In the genomic region with DNA sequence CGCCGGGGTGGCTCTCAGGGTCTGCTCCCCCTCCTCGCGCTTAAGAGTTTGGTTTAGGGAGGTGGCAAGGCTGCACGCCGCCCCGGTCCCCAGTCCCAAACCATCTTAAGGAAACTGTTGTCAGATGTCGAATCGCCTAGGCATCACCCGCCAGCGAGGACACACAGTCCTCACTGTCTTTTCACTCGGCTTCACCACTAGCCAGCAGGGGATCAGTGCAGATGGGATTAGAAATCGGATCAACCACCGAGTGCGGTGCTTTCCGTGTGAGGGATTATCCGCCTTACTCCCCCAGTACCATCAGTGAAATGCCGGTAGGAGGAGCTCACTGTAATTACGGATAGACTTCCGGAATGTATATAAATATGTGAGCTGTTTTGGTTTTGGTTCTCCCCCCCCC, we compare ENCODE assay signal across 8 mouse cellular contexts. TPM values are rescaled to one million over a fixed set of nuclear protein-coding genes. Genes with fewer than 3 reads are reported as not detected.
A peak's percentile ranks its signal among the peaks of the same experiment; 100 is the strongest.
DNase-seq lines count a peak whose midpoint lies in the region; ATAC-seq lines count a peak whose summit lies in the region.

No protein-coding gene starts in this region.

- H3K27ac ChIP-seq in embryonic facial prominence, embryonic 14.5 days (replicated peaks; ENCODE audit: low read depth, low read length), result peak overlapping the region; percentile 89
- peak overlapping the region; percentile 94 for H3K27ac ChIP-seq in limb, embryonic 11.5 days (replicated peaks; ENCODE audit: low read depth, low read length)

- H3K4me3 ChIP-seq in embryonic facial prominence, embryonic 14.5 days (ENCODE audit: low read depth, low read length), result peak overlapping the region; percentile 97
- H3K4me3 ChIP-seq in limb, embryonic 11.5 days (ENCODE audit: low read depth, low read length), result peak overlapping the region; percentile 94

- H3K9me3 ChIP-seq in embryonic facial prominence, embryonic 14.5 days (ENCODE audit: control insufficient read depth, low read length), result no peaks in the 10 kb centered on the region
- no peaks in the 10 kb centered on the region for H3K9me3 ChIP-seq in limb, embryonic 11.5 days (ENCODE audit: control insufficient read depth, low read length)

- WGBS in embryonic facial prominence, embryonic 14.5 days, result 0% methylated on average over 14 of the region's 20 CpGs
- under 1% methylated on average over 20 of the region's 20 CpGs for WGBS in limb, embryonic 11.5 days

- peak; percentile 8 for ATAC-seq in embryonic facial prominence, embryonic 14.5 days (ENCODE audit: low read depth)
- peak; percentile 2 for ATAC-seq in limb, embryonic 11.5 days (ENCODE audit: insufficient number of reproducible peaks, low FRiP score, low TSS enrichment, low read depth)

- H3K9ac ChIP-seq in embryonic facial prominence, embryonic 14.5 days (ENCODE audit: low read depth, low read length), result peak overlapping the region; percentile 76
- peak overlapping the region; percentile 91 for H3K9ac ChIP-seq in limb, embryonic 11.5 days (ENCODE audit: low read length)

- no peaks in the 10 kb centered on the region for H3K27me3 ChIP-seq in embryonic facial prominence, embryonic 14.5 days (replicated peaks; ENCODE audit: control insufficient read depth, insufficient read depth, low read length)
- H3K27me3 ChIP-seq in limb, embryonic 11.5 days (ENCODE audit: control insufficient read depth, insufficient read depth, low read length), result no peaks in the 10 kb centered on the region

- DNase-seq in right cerebral cortex, postnatal 10 days (ENCODE audit: low spot score in 2 of 2), result peak; percentile 55 to 64
- no peak for DNase-seq in right cerebral cortex, postnatal 14 days
- peak; percentile 74 for DNase-seq in ZHBTc4 (ENCODE audit: low read depth, low spot score)
- DNase-seq in embryonic facial prominence, embryonic 14.5 days (ENCODE audit: low spot score), result peak; percentile 73
- peak; percentile 70 for DNase-seq in limb, embryonic 11.5 days (ENCODE audit: low spot score)
- peak; percentile 88 for DNase-seq in naive thymus-derived CD4-positive, alpha-beta T cell, adult 2 months (ENCODE audit: low read depth)
- no peak for DNase-seq in gastrocnemius, postnatal 14 days
- no peak for DNase-seq in adrenal gland, adult 2 months

- H3K4me2 ChIP-seq in embryonic facial prominence, embryonic 14.5 days (ENCODE audit: low read depth, low read length), result peak overlapping the region; percentile 66
- H3K4me2 ChIP-seq in limb, embryonic 11.5 days (ENCODE audit: low read depth, severe bottlenecking), result peak overlapping the region; percentile 67

- H3K4me1 ChIP-seq in embryonic facial prominence, embryonic 14.5 days (ENCODE audit: control insufficient read depth, insufficient read depth, low read length), result no peaks in the 10 kb centered on the region; the same call in 1 of the 2 replicates
- no peaks in the 10 kb centered on the region for H3K4me1 ChIP-seq in limb, embryonic 11.5 days (ENCODE audit: control insufficient read depth, insufficient read depth, low read length)

- no peaks in the 10 kb centered on the region for H3K36me3 ChIP-seq in embryonic facial prominence, embryonic 14.5 days (ENCODE audit: control insufficient read depth, insufficient read depth, low read length)
- H3K36me3 ChIP-seq in limb, embryonic 11.5 days (ENCODE audit: control insufficient read depth, insufficient read depth, low read length), result no peaks in the 10 kb centered on the region

- intact Hi-C loops in gastrocnemius, postnatal 14 days (cut with DNase I; ENCODE audit: low total_unique reads), result no loop called here

RNA-seq across cellular contexts. Expression of a gene that starts 0.4 kb away (rescaled TPM):
- 11.3 and 12.6 TPM in 2 replicates for polyA plus RNA-seq in embryonic facial prominence, embryonic 14.5 days (2014; fragmentation: Nextera tagmentation; extraction: Ambion mirVana)
- 11.5 and 12.1 TPM in 2 replicates for polyA plus RNA-seq in limb, embryonic 11.5 days (2014; fragmentation: Nextera tagmentation; extraction: Ambion mirVana)
- total RNA-seq in gastrocnemius, postnatal 14 days (2021), result 10 to 100 TPM; 17.2 to 18.1 TPM
- 10 to 100 TPM; 20.0 to 24.9 TPM for total RNA-seq in adrenal gland, adult 2 months (2021)
- 1.7 and 1.9 TPM in 2 replicates for polyA plus RNA-seq in adrenal gland, adult 2 months (2012; rRNA removed)

RNA-seq across cellular contexts. Expression of a gene that starts 37.9 kb away (rescaled TPM):
- polyA plus RNA-seq in embryonic facial prominence, embryonic 14.5 days (2014; fragmentation: Nextera tagmentation; extraction: Ambion mirVana), result 16.5 and 21.0 TPM in 2 replicates
- polyA plus RNA-seq in limb, embryonic 11.5 days (2014; fragmentation: Nextera tagmentation; extraction: Ambion mirVana), result 37.7 and 37.8 TPM in 2 replicates
- total RNA-seq in gastrocnemius, postnatal 14 days (2021), result 1 to 10 TPM; 5.5 to 5.8 TPM
- 10 to 100 TPM; 11.0 to 12.9 TPM for total RNA-seq in adrenal gland, adult 2 months (2021)
- polyA plus RNA-seq in adrenal gland, adult 2 months (2012; rRNA removed), result 26.0 and 38.1 TPM in 2 replicates

Comparison
In these comparisons a context has a peak if more than half of its experiments do, and no peak if none do; other contexts are left out.
1. DNase-seq: peak in right cerebral cortex, postnatal 10 days (2 of 2), ZHBTc4 (single experiment), embryonic facial prominence, embryonic 14.5 days (single experiment), limb, embryonic 11.5 days (single experiment) and naive thymus-derived CD4-positive, alpha-beta T cell, adult 2 months (single experiment); none in right cerebral cortex, postnatal 14 days (single experiment), gastrocnemius, postnatal 14 days (single experiment) and adrenal gland, adult 2 months (single experiment).